Mouse (Mus musculus): ENCODE results near the gene Ap5s1.

Gene Ap5s1

GRCm38 (mm10) chr2:131206778-131207177, at the start of gene Ap5s1:
TSS of gene Ap5s1 (plus strand) at chr2:131207078.
- DNase-seq (ENCODE audit: low spot score), result no peak

GRCm38 (mm10) chr2:131159491-131159910, 47.4 kb upstream of the Ap5s1 start:
- no peak for DNase-seq (ENCODE audit: low spot score)

GRCm38 (mm10) chr2:131159938-131160581, 46.8 kb upstream of the Ap5s1 start, which contains the start of gene 1700037H04Rik:
TSS of gene 1700037H04Rik (minus strand) at chr2:131160081.
- peak; percentile 97 for DNase-seq (ENCODE audit: low spot score)

GRCm38 (mm10) chr2:131160671-131161111, 46.2 kb upstream of the Ap5s1 start:
- peak; percentile 37 for DNase-seq (ENCODE audit: low spot score)

- no peak for DNase-seq (ENCODE audit: low spot score)
These were observed 43.0 kb upstream of the Ap5s1 start for GRCm38 (mm10) chr2:131163924-131164323.

- no peak for DNase-seq (ENCODE audit: low spot score)
These were observed 40.7 kb upstream of the Ap5s1 start for GRCm38 (mm10) chr2:131166172-131166571.

GRCm38 (mm10) chr2:131167984-131168383, 38.9 kb upstream of the Ap5s1 start:
- DNase-seq (ENCODE audit: low spot score), result no peak

GRCm38 (mm10) chr2:131168914-131169313, 38.0 kb upstream of the Ap5s1 start:
- no peak for DNase-seq (ENCODE audit: low spot score)

GRCm38 (mm10) chr2:131170936-131171335, 35.9 kb upstream of the Ap5s1 start:
- no peak for DNase-seq (ENCODE audit: low spot score)

- DNase-seq (ENCODE audit: low spot score), result peak; percentile 74
These were observed 35.3 kb upstream of the Ap5s1 start for GRCm38 (mm10) chr2:131171401-131172104.

- no peak for DNase-seq (ENCODE audit: low spot score)
These were observed 34.6 kb upstream of the Ap5s1 start for GRCm38 (mm10) chr2:131172322-131172721.

GRCm38 (mm10) chr2:131174700-131175099, 32.2 kb upstream of the Ap5s1 start:
- peak; percentile 74 for DNase-seq (ENCODE audit: low spot score)

GRCm38 (mm10) chr2:131175286-131175944, 31.5 kb upstream of the Ap5s1 start:
- no peak for DNase-seq (ENCODE audit: low spot score)

- DNase-seq (ENCODE audit: low spot score), result no peak
These were observed 31.0 kb upstream of the Ap5s1 start for GRCm38 (mm10) chr2:131175945-131176309.

GRCm38 (mm10) chr2:131176491-131176890, 30.4 kb upstream of the Ap5s1 start:
- DNase-seq (ENCODE audit: low spot score), result no peak

- DNase-seq (ENCODE audit: low spot score), result no peak
These were observed 28.9 kb upstream of the Ap5s1 start for GRCm38 (mm10) chr2:131177932-131178331.

- no peak for DNase-seq (ENCODE audit: low spot score)
These were observed 28.0 kb upstream of the Ap5s1 start for GRCm38 (mm10) chr2:131178828-131179245.

- DNase-seq (ENCODE audit: low spot score), result peak; percentile 66
These were observed 27.5 kb upstream of the Ap5s1 start for GRCm38 (mm10) chr2:131179246-131179886.

- DNase-seq (ENCODE audit: low spot score), result peak; percentile 83
These were observed 26.8 kb upstream of the Ap5s1 start, which contains the start of gene Cenpb for GRCm38 (mm10) chr2:131179990-131180587. TSS of gene Cenpb (minus strand) at chr2:131180067.

GRCm38 (mm10) chr2:131186343-131186742, 20.5 kb upstream of the Ap5s1 start:
- DNase-seq (ENCODE audit: low spot score), result no peak

GRCm38 (mm10) chr2:131186771-131187601, 19.9 kb upstream of the Ap5s1 start, which contains the start of the genes Cdc25b and Spef1:
TSS of gene Cdc25b (plus strand) at chr2:131186949.
TSS of gene Spef1 (minus strand) at chr2:131187282.
- DNase-seq (ENCODE audit: low spot score), result peak; percentile 82
